Mouse (Mus musculus) retina, embryonic 14.5 days (tissue): ENCODE measurements around the gene Gpsm3.
"Not testable (repeated sequence)": the region's sequence is repeated elsewhere in the genome, so short reads cannot be mapped to it uniquely, and the experiment has no call there.

Experiments
- DNase-seq: peaks from one replicate; pipeline ENCODE4 v3.0.0-alpha.2; 2015; ENCODE audit warnings: low spot score

The Gpsm3 gene

DNA sequence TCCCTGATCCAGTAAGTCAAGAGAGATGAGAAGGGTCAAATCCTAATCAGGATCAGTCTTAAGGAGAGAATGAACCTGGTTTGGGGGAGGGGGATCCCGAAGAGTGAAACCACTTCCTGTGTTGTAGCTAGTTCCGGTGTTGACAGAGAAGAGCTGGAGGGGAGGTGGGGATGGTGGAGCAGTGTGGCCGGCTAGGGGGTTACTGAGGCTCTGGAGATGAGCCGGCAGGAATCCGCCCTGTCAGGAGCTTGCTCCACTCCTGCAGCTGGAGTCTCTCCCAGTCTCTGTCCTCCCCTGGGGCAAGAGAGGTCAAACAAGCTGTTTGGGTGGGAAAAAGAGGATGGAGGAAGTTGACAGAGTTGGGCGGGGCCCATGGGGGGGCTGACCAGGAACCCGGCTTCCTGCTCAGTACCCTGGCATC is at the start of gene Gpsm3:
TSS of gene Gpsm3 (plus strand) at position 126 of the 421 bp plus-strand sequence.
- peak; percentile 42 for DNase-seq

DNA sequence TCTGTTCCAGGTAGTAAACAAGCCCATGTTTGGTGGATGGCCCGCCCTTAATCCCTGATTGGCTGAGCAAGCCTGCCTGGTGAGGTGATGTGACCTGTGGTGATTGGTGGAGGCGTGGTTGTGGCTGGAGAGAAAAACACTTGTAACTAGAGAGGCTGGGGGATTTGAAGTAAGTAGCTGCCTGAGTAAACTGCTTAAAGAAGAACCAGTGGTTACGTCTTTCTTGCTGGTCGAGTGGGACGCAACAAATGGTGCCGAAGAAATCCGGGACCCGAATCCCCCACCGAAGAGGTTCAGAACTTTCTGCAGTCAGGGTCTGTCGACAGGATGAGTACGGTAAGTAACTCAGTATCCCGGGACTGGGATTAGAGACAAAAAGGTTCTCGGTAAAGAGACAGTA is 46.0 kb upstream of the Gpsm3 start:
- not testable (repeated sequence) for DNase-seq

DNA sequence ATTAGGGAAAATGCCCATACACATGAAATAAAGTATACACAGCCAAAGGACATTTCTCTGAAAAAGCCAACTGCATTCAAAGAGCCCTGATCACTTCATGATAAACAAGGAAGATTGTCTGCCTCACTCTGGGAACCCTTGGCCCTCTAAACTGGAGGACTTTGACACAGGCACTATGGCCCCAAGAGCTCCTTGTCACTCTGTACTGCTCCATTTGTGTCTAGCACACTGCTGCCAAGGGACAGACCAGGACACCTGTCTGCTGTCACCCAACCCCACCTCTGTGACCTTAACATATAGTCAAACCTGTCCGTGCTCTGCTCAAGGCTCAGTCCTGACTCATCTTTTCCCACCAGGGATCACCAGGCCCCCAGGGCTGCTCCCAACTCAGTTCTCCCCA is 42.8 kb upstream of the Gpsm3 start:
- DNase-seq: no peak

DNA sequence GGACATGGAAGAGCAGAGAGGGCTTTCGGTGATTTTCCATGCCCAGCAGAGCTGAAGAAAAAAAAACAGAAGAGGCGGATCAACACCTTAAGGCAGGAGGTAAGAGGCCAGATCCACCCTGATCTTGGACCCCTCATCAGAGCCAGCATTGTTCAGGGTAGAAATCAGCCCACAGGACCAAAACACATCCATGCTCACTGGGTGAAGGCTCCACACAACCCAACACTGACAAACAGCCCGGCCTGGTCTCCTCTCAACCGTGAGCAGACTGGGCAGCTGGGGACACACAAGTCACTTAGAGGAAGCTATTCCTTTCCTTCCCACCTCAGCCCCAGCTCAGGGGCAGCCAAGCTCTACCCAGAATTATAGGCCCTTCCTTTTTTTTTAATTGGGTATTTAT is 42.0 kb upstream of the Gpsm3 start:
- no peak for DNase-seq

DNA sequence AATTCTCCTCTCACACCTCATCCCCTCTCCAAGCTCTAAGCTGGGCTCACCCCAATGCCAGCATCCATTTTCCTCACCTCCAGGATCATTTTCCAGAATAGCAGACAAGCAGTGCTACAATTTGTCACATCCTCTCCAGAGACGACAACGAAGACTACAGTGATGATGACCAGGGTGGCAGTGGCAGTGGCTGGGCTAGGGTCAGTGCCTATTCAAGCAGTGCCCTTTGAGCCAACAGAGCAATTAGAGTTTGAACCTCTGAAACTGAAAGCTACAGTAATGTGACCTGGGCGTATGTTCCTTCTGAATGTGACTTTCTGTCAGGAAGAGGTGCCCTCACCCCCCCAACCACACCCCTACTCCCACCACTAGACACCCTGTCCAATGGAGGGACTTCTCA is 40.5 kb upstream of the Gpsm3 start:
- DNase-seq: no peak

DNA sequence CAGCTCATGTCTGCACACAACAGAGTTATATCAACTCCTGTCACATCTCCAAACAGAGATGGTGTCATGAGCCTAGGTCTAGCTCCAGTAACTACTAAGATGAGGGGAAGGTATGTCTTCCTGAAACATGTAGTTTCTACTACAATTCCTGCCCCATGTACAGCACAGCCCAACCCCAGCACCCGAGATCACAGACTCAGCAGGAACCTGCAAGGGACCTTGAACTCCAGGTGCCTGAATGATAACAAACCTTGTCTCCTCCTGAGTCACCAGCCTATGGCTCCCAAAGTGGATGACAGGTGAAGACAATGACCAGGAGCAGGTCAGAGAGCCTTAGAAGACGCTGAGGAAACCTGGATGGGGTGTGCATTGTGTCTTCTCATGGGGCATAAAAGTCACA is 39.8 kb upstream of the Gpsm3 start:
- no peak for DNase-seq

DNA sequence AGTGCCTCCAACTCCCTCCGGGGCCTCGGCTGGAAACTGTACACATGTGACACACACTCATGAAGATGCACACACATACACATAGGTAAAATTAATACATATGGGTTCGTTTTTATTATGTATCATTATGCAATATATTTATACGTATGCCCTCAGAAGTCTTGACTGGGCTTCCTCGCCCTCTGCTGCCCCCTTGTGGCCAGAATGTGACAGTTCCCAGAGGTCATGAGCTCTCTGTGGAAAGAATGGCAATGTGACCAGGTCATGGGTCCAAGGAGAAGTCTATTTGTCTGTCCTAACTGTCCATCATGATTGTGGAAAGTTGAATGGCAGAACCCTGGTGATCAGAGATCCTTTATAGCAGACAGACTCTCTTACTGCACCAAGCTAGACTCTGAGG is 34.1 kb upstream of the Gpsm3 start:
- peak; percentile 77 for DNase-seq

DNA sequence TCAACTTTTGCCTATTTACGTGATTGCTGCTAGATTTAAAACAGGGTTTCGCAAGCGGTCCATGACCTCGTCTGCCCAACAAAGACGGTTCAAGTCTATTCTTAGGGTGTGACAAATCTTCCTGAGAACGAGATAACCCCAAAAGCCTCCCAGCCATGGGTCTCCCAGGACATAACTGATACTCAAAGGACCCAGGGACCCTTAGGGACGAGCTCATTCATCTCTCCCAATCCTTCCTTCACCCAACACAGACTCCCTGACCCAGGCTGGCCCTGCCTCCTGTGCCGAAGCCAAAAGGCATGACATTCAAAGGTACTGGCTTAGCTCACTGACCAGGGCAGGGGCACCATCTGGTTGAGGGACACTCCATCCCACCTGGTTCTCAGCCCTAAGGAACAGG is 33.2 kb upstream of the Gpsm3 start:
- no peak for DNase-seq

DNA sequence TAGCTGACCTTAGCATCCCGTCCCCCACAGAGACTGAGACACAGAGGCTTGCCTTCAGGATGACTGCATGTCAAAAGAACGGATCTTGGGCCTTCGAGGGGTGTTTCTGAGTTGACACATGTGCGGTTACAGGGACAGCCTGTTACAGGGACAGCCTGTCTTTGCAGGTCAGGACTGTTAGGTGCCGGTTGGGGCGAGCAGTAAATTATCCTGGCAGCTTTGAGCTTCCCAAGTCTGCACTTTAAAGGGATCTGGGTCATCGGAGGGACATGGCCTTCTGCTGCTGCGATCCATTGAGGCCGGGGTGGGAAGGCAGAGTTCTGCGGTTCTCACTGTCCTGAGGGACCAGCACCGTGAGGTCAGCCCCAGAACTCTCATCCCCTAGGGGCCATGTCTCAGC is 32.2 kb upstream of the Gpsm3 start:
- no peak for DNase-seq

DNA sequence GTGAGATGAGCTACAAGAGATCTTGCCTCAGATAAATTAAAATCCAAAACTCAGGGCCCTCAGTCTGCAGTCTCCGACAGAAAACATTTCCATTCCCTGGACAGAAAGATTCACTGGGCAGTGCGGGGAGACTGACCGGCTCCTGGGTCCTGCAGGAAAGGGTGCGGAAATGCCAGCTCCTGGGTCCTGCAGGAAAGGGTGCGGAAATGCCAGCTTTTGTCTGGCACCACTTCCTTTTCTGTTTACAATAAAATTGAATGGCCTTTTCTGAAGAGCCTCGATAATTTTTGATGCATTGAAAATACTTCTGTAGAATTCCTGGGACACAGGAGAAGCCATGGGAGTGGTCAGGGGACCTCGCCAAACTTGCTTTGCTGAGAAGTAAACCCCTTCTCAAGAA is 30.5 kb upstream of the Gpsm3 start:
- DNase-seq: no peak

DNA sequence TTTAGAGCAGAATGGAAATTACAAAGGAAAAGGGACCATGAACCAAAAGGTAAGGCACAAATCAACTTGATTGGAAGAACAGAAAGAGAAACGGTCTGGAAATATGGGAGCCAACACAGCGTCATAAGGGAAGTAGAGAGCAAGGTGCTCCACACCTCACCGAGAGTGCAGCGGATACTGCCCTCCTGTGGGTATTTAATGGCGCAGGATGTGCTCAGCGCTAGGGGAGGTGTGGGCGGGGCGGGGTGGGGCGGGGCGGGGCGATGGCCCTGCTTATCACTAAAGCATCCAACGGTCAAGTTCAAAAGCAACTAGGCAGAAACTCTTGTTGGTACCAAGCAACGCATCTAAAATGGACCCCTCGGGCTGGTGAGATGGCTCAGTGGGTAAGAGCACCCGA is 29.7 kb upstream of the Gpsm3 start:
- DNase-seq: no peak

DNA sequence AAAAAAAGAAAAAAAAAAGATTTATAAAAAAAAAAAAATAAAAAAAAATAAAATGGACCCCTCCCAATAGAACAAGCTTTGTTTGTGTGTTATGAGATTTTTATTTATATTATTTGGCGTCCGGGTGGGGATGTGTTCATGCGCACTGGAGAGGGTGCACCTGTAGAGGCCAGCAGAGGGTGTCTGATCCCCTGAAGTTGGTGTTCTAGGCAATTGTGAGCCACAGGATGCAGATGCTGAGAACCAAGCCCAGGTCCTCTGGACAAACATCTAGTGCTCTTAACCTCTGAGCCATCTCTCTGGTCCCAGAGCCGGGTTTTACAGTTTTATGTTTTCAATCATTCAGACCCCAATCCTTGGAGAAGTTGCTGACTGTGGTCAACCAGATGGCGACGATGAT is 29.2 kb upstream of the Gpsm3 start:
- no peak for DNase-seq

DNA sequence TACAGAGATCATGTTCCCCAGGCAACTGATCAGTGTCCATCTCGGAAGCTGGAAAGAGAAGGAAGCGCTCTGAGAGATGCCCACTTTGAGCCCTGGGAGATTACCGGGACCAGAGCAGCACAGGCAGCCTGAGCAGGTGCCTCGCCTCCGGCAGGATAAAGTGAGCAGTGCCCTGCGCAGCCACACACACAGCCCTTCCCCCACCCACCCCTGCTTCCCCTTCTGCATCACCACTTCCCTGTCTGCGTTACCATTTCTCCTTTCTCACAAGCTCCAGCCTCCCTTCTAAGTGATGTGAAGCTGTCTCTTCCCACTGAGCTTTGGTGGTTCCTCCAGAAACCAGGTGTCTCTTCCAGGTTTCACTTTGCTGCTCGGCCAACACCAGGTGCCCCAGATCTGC is 28.4 kb upstream of the Gpsm3 start:
- DNase-seq: no peak

DNA sequence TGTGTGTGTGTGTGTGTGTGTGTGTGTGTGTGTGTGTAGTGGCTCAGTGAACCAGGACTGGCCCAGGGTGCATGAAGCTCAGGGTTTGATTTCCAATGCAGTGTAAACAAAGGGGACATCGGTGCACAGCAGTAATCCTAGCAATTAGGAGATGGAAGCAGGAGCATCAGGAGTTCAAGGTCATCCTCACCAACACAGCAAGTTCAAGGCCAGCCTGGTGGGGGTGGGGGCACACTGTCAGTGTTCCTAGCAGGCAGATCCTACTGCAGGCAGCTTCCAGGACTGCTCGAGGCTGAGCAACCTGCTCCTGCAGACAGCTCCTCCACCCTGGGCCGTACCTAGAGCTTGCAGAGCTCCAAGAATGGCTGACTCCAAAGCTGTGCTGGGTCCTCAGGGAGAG is 27.0 kb upstream of the Gpsm3 start:
- DNase-seq: no peak

DNA sequence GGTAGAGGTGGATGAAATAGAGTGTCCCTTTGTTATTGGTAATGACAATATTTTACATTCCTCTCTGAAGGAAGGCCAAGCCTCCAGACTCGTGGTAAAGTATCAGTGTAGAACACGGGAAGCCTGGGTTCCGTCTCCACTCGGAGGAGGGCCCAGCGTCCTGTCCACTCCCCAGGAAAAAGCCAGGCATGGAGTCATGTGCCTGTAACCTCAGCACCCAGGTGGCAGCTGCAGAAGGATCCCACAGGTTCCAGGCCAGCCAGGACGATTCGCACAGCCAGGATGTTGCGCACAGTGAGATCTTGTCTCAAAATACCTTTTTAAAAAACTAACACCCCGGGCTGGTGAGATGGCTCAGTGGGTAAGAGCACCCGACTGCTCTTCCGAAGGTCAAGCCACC is 26.3 kb upstream of the Gpsm3 start:
- no peak for DNase-seq

DNA sequence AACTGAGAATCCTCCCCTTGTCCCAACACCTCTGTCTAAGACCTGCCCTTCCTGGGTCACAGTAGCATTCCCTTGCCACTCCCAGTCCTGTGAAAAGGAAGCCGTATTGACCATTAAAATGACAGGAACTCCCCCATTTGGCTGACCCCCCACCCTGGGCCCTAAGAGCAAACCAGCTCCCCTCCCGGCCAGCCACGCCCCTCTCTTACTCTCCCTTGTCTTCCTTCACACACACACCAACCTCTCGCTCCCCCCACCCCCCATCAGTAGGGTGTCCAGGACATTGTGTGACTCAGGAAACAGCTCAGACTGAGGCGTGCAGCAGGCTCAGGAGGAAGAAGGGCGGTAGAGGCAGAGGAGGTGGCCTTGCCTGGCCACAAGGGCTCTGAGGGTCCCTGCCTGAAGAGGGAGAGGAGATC is 25.6 kb upstream of the Gpsm3 start, which contains the start of gene Notch4:
TSS of gene Notch4 (plus strand) at position 266 of the 419 bp plus-strand sequence.
- DNase-seq: no peak

DNA sequence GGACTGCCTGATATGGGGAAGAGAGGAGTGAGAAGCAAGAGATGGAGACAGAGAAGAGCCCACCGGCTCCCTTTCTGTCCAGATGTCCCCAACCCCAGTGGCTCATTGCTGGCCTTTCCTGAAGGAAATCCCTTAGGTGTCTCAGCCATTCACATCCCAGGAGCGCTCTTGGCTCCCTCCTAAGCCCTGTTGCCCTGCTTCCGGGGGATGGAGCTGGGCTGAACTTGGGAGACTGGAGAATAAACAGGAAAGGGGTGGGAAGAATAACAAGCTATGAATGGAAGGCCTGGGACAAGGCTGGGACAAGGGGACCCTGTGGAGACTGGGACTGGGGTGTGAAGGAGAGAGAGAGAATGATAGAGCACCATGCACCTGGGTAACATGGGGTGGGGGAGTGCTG is 24.8 kb upstream of the Gpsm3 start:
- no peak for DNase-seq

DNA sequence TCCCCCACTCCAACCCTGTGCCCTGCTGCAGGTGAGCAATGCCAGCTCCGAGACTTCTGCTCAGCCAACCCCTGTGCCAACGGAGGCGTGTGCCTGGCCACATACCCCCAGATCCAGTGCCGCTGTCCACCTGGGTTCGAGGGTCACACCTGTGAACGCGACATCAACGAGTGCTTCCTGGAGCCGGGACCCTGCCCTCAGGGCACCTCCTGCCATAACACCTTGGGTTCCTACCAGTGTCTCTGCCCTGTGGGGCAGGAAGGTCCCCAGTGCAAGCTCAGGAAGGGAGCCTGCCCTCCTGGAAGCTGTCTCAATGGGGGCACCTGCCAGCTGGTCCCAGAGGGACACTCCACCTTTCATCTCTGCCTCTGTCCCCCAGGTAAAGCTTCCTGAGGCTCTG is 22.3 kb upstream of the Gpsm3 start:
- DNase-seq: no peak

DNA sequence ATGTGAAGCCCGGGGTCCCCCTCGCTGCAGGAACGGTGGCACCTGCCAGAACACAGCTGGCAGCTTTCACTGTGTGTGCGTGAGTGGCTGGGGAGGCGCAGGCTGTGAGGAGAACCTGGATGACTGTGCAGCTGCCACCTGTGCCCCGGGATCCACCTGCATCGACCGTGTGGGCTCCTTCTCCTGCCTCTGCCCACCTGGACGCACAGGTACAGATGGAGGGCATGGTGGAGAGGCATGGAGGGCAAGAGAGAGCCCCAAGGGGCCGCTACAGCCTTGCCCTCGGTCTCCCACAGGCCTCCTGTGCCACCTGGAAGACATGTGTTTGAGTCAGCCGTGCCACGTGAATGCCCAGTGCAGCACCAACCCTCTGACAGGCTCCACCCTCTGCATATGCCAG is 21.2 kb upstream of the Gpsm3 start:
- DNase-seq: no peak

DNA sequence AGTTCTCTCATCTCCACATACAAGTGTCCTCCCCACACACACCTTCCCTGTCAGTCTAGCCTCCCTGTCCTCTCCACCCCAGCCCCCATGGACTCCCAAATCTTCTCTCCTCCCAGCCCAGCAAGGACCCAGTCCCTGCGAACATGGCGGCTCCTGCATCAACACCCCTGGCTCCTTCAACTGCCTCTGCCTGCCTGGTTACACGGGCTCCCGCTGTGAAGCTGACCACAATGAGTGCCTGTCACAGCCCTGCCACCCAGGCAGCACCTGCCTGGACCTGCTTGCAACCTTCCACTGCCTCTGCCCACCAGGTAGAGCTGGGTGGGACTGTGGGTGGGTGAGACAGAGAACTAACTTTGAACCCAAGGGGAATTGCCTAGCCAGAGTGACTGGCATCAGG is 19.7 kb upstream of the Gpsm3 start:
- DNase-seq: no peak

DNA sequence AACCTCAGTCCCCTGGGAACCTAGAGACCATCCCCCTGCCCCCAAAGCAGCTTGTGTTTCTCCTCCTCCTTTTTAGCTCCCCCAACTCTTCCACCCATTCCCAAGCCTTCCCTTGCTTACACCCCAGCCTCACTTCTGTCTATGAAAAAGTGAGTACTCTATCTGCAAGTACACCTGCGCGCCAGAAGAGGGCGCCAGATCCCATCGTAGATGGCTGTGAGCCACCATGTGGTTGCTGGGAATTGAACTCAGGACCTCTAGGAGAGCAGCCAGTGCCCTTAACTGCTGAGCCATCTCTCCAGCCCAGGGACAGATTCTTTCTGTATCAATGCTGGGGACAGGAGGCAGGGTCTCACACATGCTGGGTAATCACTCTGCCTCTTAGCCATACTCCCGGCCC is 17.7 kb upstream of the Gpsm3 start:
- DNase-seq: peak; percentile 23

DNA sequence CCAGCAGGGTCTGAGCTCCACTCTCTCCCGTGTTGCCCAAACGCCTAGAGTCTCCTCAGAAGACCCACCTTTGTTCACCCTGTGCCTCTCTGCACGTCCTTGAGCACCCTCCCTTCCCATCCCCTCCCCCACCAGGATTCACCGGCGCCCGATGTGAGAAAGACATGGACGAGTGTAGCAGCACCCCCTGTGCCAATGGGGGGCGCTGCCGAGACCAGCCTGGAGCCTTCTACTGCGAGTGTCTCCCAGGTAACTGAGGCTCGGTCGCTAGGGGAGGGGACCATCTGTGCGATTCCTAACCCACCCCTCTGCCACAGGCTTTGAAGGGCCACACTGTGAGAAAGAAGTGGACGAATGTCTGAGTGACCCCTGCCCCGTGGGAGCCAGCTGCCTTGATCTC is 17.2 kb upstream of the Gpsm3 start:
- peak; percentile 24 for DNase-seq

DNA sequence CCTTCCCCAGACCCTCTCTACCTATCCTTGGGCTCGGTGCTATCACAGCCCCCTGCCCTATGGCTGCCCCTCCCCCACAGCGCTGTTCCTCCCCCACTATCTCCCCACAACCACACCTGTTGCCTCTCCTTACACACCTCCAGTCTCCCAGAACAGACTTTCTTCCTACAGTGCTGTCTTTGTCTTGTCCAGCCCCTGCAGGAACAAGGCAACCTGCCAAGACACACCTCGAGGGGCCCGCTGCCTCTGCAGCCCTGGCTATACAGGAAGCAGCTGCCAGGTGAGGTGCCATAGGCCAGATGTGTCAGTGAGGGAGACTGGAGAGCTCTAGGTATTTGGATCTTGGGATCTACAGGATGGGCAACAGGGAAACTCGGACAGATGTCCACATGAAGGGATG is 13.0 kb upstream of the Gpsm3 start:
- no peak for DNase-seq

DNA sequence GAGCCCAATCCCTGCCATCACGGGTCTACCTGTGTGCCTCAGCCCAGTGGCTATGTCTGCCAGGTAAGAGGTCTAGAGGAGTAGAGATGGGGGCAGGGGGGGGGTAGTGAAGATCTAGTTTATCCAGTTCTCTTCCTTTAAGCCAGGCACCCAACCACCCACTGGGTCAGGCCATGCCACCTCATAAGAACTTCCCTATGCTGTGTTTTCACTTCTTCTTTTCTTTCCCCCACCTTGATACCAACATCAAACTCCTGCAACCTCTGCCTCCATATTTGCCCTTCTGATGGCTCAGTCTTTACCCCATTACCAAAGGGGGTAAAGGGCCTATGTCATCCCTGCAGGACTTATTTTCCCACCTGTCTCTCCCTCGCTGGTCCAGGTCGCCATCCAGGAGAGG is 11.5 kb upstream of the Gpsm3 start:
- DNase-seq: no peak

DNA sequence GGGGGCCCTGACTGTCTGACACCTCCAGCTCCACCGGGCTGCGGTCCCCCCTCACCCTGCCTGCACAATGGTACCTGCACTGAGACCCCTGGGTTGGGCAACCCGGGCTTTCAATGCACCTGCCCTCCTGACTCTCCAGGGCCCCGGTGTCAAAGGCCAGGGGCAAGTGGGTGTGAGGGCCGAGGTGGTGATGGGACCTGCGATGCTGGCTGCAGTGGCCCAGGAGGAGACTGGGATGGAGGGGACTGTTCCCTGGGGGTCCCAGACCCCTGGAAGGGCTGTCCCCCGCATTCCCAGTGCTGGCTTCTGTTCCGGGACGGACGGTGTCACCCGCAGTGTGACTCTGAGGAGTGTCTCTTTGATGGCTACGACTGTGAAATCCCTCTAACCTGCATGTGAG is 7.1 kb upstream of the Gpsm3 start:
- no peak for DNase-seq
